Mouse (Mus musculus) myocyte (in vitro differentiated cells): ENCODE measurements at regions not wholly inside any gene's neighbourhood (a gene's known extent, or its start where the extent isn't known, plus 50 kb on each side); places are given as distances from the start of the nearest gene placed in this dataset.

ENCODE experiments used
- E2F4 ChIP-seq: IDR thresholded peaks from one replicate; pipeline ENCODE4 v1.6.1; 2011; ENCODE audit warnings: mild to moderate bottlenecking, control low read depth, moderate library complexity; ENCODE audit not compliant: insufficient read depth
- MAX ChIP-seq: IDR thresholded peaks from one replicate; pipeline ENCODE4 v1.6.1; 2011; ENCODE audit warnings: low read depth, mild to moderate bottlenecking, control low read depth
- MYOD1 ChIP-seq, 3 experiments: IDR thresholded peaks; one replicate each; pipeline ENCODE4 v1.6.1; 2011; ENCODE audit warnings: control low read depth in 2 of 3, low read depth in 2 of 3, mild to moderate bottlenecking in 2 of 3, moderate library complexity in 1 of 3; ENCODE audit not compliant: insufficient read length in 2 of 3, control insufficient read depth in 1 of 3
- POLR2A ChIP-seq: IDR thresholded peaks from one replicate; pipeline ENCODE4 v1.6.1; 2011; ENCODE audit warnings: low read depth, mild to moderate bottlenecking, control low read depth, moderate library complexity; ENCODE audit not compliant: insufficient read length

DNA sequence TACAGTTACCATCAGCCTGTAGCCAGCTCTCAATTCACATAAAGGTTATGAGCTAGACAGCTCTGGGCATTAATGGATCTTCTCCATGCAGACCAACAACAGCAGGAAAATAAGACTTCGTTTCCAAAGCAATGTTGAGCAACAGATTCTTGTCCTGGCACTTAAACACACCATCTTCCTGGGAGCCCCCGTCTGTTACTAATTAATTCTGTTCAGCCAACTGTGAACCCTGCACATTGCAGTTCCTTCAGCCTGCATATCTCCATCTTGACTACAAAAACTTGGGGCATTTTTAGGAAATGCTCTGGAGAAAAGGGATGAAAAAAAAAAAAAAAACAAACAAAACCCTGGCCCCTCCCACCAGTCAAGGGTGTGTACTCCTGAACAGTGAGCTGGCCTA lies 131.2 kb downstream of the Gpat3 start:
- TF ChIP-seq MYOD1 (IDR thresholded peaks at IDR 0.05; ENCODE audit: control insufficient read depth in 1 of 3, insufficient read length in 2 of 3, low read depth in 2 of 3) (no peak), POLR2A (no peak), MAX (no peak), E2F4 (no peak)
